In the genomic region with DNA sequence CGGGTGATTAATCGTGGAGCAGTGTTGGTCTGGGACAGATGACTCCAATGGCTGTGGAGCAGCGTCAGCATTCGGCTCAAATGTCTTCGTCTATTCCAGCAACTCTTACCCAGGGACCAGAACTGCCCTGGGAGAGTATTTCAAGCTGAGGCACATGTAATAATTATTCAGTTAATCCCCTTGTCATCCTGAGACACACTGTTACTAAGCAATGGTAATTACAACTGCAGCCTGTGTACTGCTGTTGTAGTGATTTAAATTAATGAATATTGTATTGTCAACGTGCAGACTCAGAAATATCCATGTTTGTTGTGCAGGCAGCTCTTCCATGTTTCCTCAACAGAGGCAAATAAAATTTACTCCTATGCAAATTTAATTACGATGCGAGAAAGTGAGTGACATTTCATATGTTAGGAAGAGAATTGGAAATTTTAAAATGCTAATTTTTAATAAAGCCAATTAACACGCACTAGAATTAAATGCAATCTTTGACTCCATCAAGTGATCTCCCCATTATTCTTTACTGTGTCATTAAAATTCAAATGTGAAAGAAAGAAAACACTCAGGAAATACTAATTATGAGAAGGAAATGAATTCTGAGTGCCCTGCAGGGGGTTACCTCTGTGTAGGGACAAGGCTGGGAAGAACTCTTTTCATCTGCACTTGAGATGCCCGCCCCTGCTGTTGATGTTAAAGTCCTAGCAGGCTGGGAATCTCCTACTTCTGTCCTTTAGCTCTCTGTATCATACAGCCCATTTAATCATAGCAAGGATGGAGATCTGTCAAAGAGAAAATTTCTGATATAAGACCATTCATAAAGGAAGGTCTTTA, we compare ENCODE assay signal across 24 mouse cellular contexts.
DNase-seq lines count a peak whose midpoint lies in the region; ATAC-seq and TF ChIP-seq lines count a peak whose summit lies in the region.
"Had no signal": no experiment of that assay in that cellular context is flagged by ENCODE, and none has a peak within 500 bp of the region (broad histone marks: within the 10 kb centered on the region; RNA-seq: fewer than 3 reads in every experiment).

No protein-coding gene starts in this region.

- no peaks in the 10 kb centered on the region for H3K4me1 ChIP-seq in hindbrain, embryonic 11.5 days (replicated peaks; ENCODE audit: control insufficient read depth, insufficient read depth, low read length)
- no peaks in the 10 kb centered on the region for H3K4me1 ChIP-seq in hindbrain, embryonic 10.5 days (replicated peaks)
- H3K4me1 ChIP-seq in forebrain, embryonic 16.5 days (replicated peaks; ENCODE audit: control insufficient read depth, insufficient read depth, low read length), result peaks cover 6% of the 10 kb centered on the region
- H3K4me1 ChIP-seq in hindbrain, postnatal 0 days (ENCODE audit: insufficient read depth, low read length), result no peaks in the 10 kb centered on the region
- peaks cover 7% of the 10 kb centered on the region; the same call in 1 of the 2 replicates for H3K4me1 ChIP-seq in neural tube, embryonic 13.5 days (replicated peaks)
- H3K4me1 ChIP-seq: intestine, embryonic 15.5 days; kidney, embryonic 15.5 days; limb, embryonic 12.5 days; liver, embryonic 12.5 days; stomach, embryonic 15.5 days had no signal

- TF ChIP-seq CTCF in hindbrain, postnatal 0 days (IDR thresholded peaks at IDR 0.05; ENCODE audit: low read depth), result no peak

- DNase-seq in hindbrain, embryonic 11.5 days (ENCODE audit: low spot score), result peak; percentile 5
- no peak for DNase-seq in hindbrain, embryonic 10.5 days (ENCODE audit: low spot score)
- peak; percentile 15 for DNase-seq in hindbrain, postnatal 0 days (ENCODE audit: low spot score)
- DNase-seq in layer of hippocampus, adult 9-11 months, result no peak
- no peak for DNase-seq in gastrocnemius, postnatal 10 days
- DNase-seq in right cerebral cortex, adult 2 months (ENCODE audit: low spot score in 2 of 2), result no peak
- DNase-seq: adrenal gland, postnatal 36 days; cerebellum, adult 2 months; gastrocnemius, adult 2 months; heart, postnatal 36 days; kidney, postnatal 4 days; lung, adult 2 months; lung, postnatal 36 days; right cerebral cortex, postnatal 25 days; thymus, adult 2 months had no signal

- H3K27ac ChIP-seq in hindbrain, embryonic 11.5 days (ENCODE audit: low read depth, low read length), result no peak overlapping the region
- H3K27ac ChIP-seq in hindbrain, embryonic 10.5 days, result no peak overlapping the region
- no peak overlapping the region for H3K27ac ChIP-seq in forebrain, embryonic 16.5 days (ENCODE audit: low read length)
- no peak overlapping the region for H3K27ac ChIP-seq in hindbrain, postnatal 0 days
- peak overlapping the region; percentile 42; the same call in 1 of the 2 replicates for H3K27ac ChIP-seq in neural tube, embryonic 13.5 days (replicated peaks)
- H3K27ac ChIP-seq: gastrocnemius, adult 2 months; intestine, embryonic 15.5 days; kidney, embryonic 15.5 days; limb, embryonic 12.5 days; liver, embryonic 12.5 days; stomach, embryonic 15.5 days had no signal

- no peak overlapping the region for H3K9ac ChIP-seq in hindbrain, embryonic 11.5 days (ENCODE audit: low read depth, low read length)
- no peak overlapping the region for H3K9ac ChIP-seq in forebrain, embryonic 16.5 days (replicated peaks; ENCODE audit: low read depth, low read length)
- no peak overlapping the region for H3K9ac ChIP-seq in hindbrain, postnatal 0 days (replicated peaks; ENCODE audit: low read length)
- no peak overlapping the region for H3K9ac ChIP-seq in neural tube, embryonic 13.5 days
- H3K9ac ChIP-seq: intestine, embryonic 15.5 days; kidney, embryonic 15.5 days; limb, embryonic 12.5 days; liver, embryonic 12.5 days; stomach, embryonic 15.5 days had no signal

- H3K4me3 ChIP-seq in hindbrain, embryonic 11.5 days (ENCODE audit: low read depth, low read length), result no peak overlapping the region
- no peak overlapping the region for H3K4me3 ChIP-seq in hindbrain, embryonic 10.5 days
- H3K4me3 ChIP-seq in forebrain, embryonic 16.5 days (replicated peaks; ENCODE audit: low read length), result no peak overlapping the region
- H3K4me3 ChIP-seq in hindbrain, postnatal 0 days (ENCODE audit: low read length), result no peak overlapping the region
- no peak overlapping the region for H3K4me3 ChIP-seq in neural tube, embryonic 13.5 days
- H3K4me3 ChIP-seq: gastrocnemius, adult 2 months; intestine, embryonic 15.5 days; kidney, embryonic 15.5 days; limb, embryonic 12.5 days; liver, embryonic 12.5 days; stomach, embryonic 15.5 days had no signal

- no peaks in the 10 kb centered on the region for H3K27me3 ChIP-seq in hindbrain, embryonic 11.5 days (ENCODE audit: control insufficient read depth, insufficient read depth, low read length)
- no peaks in the 10 kb centered on the region for H3K27me3 ChIP-seq in hindbrain, embryonic 10.5 days (ENCODE audit: insufficient read depth, poor library complexity, severe bottlenecking)
- no peaks in the 10 kb centered on the region for H3K27me3 ChIP-seq in forebrain, embryonic 16.5 days (replicated peaks; ENCODE audit: control insufficient read depth, insufficient read depth, low read length)
- no peaks in the 10 kb centered on the region for H3K27me3 ChIP-seq in hindbrain, postnatal 0 days (ENCODE audit: insufficient read depth, low read length)
- no peaks in the 10 kb centered on the region for H3K27me3 ChIP-seq in neural tube, embryonic 13.5 days
- H3K27me3 ChIP-seq: intestine, embryonic 15.5 days; kidney, embryonic 15.5 days; limb, embryonic 12.5 days; liver, embryonic 12.5 days; stomach, embryonic 15.5 days had no signal

- H3K36me3 ChIP-seq in hindbrain, embryonic 11.5 days (ENCODE audit: control insufficient read depth, insufficient read depth, low read length), result no peaks in the 10 kb centered on the region
- H3K36me3 ChIP-seq in hindbrain, embryonic 10.5 days, result no peaks in the 10 kb centered on the region
- no peaks in the 10 kb centered on the region for H3K36me3 ChIP-seq in forebrain, embryonic 16.5 days (ENCODE audit: control insufficient read depth, insufficient read depth)
- no peaks in the 10 kb centered on the region for H3K36me3 ChIP-seq in hindbrain, postnatal 0 days (ENCODE audit: insufficient read depth, low read length)
- no peaks in the 10 kb centered on the region for H3K36me3 ChIP-seq in neural tube, embryonic 13.5 days
- H3K36me3 ChIP-seq: intestine, embryonic 15.5 days; kidney, embryonic 15.5 days; limb, embryonic 12.5 days; liver, embryonic 12.5 days; stomach, embryonic 15.5 days had no signal

- 74% methylated on average over 10 of the region's 10 CpGs for WGBS in hindbrain, embryonic 11.5 days
- WGBS in hindbrain, embryonic 10.5 days, result 76% methylated on average over 10 of the region's 10 CpGs
- WGBS in forebrain, embryonic 16.5 days, result 18% methylated on average over 10 of the region's 10 CpGs
- 45% methylated on average over 10 of the region's 10 CpGs for WGBS in hindbrain, postnatal 0 days
- WGBS in neural tube, embryonic 13.5 days, result 50% methylated on average over 10 of the region's 10 CpGs

- ATAC-seq in hindbrain, embryonic 11.5 days (ENCODE audit: low FRiP score), result 0 out of 2 replicates have a peak, but pooled peaks have one; percentile 22
- peak; percentile 92 for ATAC-seq in forebrain, embryonic 16.5 days
- 0 out of 2 replicates have a peak, but pooled peaks have one; percentile 24 for ATAC-seq in hindbrain, postnatal 0 days
- ATAC-seq in neural tube, embryonic 13.5 days (ENCODE audit: low read depth), result peak; percentile 91
- ATAC-seq: activated CD4-positive, CD25-positive, alpha-beta regulatory T cell, adult 4 months; CD4-positive, CD25-positive, alpha-beta regulatory T cell, adult 4 months; intestine, embryonic 15.5 days; liver, embryonic 12.5 days had no signal

- no peaks in the 10 kb centered on the region for H3K9me3 ChIP-seq in hindbrain, embryonic 11.5 days (ENCODE audit: control insufficient read depth, low read length)
- H3K9me3 ChIP-seq in hindbrain, embryonic 10.5 days, result no peaks in the 10 kb centered on the region
- no peaks in the 10 kb centered on the region for H3K9me3 ChIP-seq in forebrain, embryonic 16.5 days (ENCODE audit: control insufficient read depth, low read length)
- no peaks in the 10 kb centered on the region for H3K9me3 ChIP-seq in hindbrain, postnatal 0 days (ENCODE audit: low read length)
- no peaks in the 10 kb centered on the region for H3K9me3 ChIP-seq in neural tube, embryonic 13.5 days
- H3K9me3 ChIP-seq: intestine, embryonic 15.5 days; kidney, embryonic 15.5 days; limb, embryonic 12.5 days; liver, embryonic 12.5 days; stomach, embryonic 15.5 days had no signal

- H3K4me2 ChIP-seq in hindbrain, embryonic 11.5 days (replicated peaks; ENCODE audit: low read depth, low read length), result no peak overlapping the region
- H3K4me2 ChIP-seq in forebrain, embryonic 16.5 days (ENCODE audit: low read length), result no peak overlapping the region
- no peak overlapping the region for H3K4me2 ChIP-seq in hindbrain, postnatal 0 days (ENCODE audit: low read depth, low read length)
- H3K4me2 ChIP-seq in neural tube, embryonic 13.5 days, result no peak overlapping the region
- H3K4me2 ChIP-seq: intestine, embryonic 15.5 days; kidney, embryonic 15.5 days; limb, embryonic 12.5 days; liver, embryonic 12.5 days; stomach, embryonic 15.5 days had no signal

Comparison
In these comparisons a context has a peak if more than half of its experiments do, and no peak if none do; other contexts are left out.
1. DNase-seq: peak in hindbrain, embryonic 11.5 days (single experiment) and hindbrain, postnatal 0 days (single experiment); none in hindbrain, embryonic 10.5 days (single experiment), layer of hippocampus, adult 9-11 months (single experiment), gastrocnemius, postnatal 10 days (single experiment) and right cerebral cortex, adult 2 months (0 of 2).
2. ATAC-seq: peak in every context shown above with its lines; median percentile 92 in forebrain, embryonic 16.5 days; 91 in neural tube, embryonic 13.5 days; 24 in hindbrain, postnatal 0 days; 22 in hindbrain, embryonic 11.5 days.